Mouse (Mus musculus) CH12.LX (cell line): ENCODE measurements at regions not wholly inside any gene's neighbourhood (a gene's known extent, or its start where the extent isn't known, plus 50 kb on each side); places are given as distances from the start of the nearest gene placed in this dataset.

Source experiments
- CHD1 ChIP-seq: IDR thresholded peaks from 2 replicates; pipeline ENCODE4 v1.6.1; 2012; ENCODE audit warnings: low read depth, low read length, improper control_type of control experiment, inconsistent platforms
- CHD2 ChIP-seq: IDR thresholded peaks from 2 replicates; pipeline ENCODE4 v1.6.1; 2011; ENCODE audit warnings: low read length, improper control_type of control experiment
- CTCF ChIP-seq, 2 experiments: IDR thresholded peaks in 1 of 2; conservative IDR thresholded peaks in 1 of 2; 2 replicates each; pipeline ENCODE4 v1.5.1; 2011 to 2012; ENCODE audit warnings: low read depth in 2 of 2, low read length in 2 of 2, improper control_type of control experiment in 1 of 2, inconsistent platforms in 1 of 2, mild to moderate bottlenecking in 1 of 2, moderate library complexity in 1 of 2
- EP300 ChIP-seq: IDR thresholded peaks from 2 replicates; pipeline ENCODE4 v1.6.1; 2011; ENCODE audit warnings: low read length, improper control_type of control experiment
- HCFC1 ChIP-seq: IDR thresholded peaks from 2 replicates; pipeline ENCODE4 v1.6.1; 2012; ENCODE audit warnings: low read depth, mild to moderate bottlenecking, inconsistent platforms, low read length, improper control_type of control experiment
- JUND ChIP-seq: conservative IDR thresholded peaks from 2 replicates; pipeline ENCODE4 v1.6.1; 2011; ENCODE audit warnings: low read depth, low read length, improper control_type of control experiment
- MYC ChIP-seq: IDR thresholded peaks from 2 replicates; pipeline ENCODE4 v1.6.1; 2011; ENCODE audit warnings: low read depth, mild to moderate bottlenecking, improper control_type of control experiment, low read length
- POLR2A ChIP-seq: IDR thresholded peaks from 2 replicates; pipeline ENCODE4 v1.6.1; 2011; ENCODE audit warnings: low read depth, mild to moderate bottlenecking, improper control_type of control experiment, low read length
- RCOR1 ChIP-seq: conservative IDR thresholded peaks from 2 replicates; pipeline ENCODE4 v1.6.1; 2012; ENCODE audit warnings: low read depth, mild to moderate bottlenecking, inconsistent platforms, low read length, improper control_type of control experiment
- SIN3A ChIP-seq: IDR thresholded peaks from 2 replicates; pipeline ENCODE4 v1.6.1; 2012; ENCODE audit warnings: low read length, improper control_type of control experiment, inconsistent platforms
- TCF12 ChIP-seq: IDR thresholded peaks from 2 replicates; pipeline ENCODE4 v1.6.1; 2014; ENCODE audit warnings: low read depth, mild to moderate bottlenecking, inconsistent platforms, low read length, improper control_type of control experiment
- USF1 ChIP-seq: IDR thresholded peaks from 2 replicates; pipeline ENCODE4 v1.6.1; 2014; ENCODE audit warnings: low read depth, mild to moderate bottlenecking, inconsistent platforms, low read length, improper control_type of control experiment
- USF2 ChIP-seq: conservative IDR thresholded peaks from 2 replicates; pipeline ENCODE4 v1.6.1; 2011; ENCODE audit warnings: low read depth, low read length, improper control_type of control experiment

DNA sequence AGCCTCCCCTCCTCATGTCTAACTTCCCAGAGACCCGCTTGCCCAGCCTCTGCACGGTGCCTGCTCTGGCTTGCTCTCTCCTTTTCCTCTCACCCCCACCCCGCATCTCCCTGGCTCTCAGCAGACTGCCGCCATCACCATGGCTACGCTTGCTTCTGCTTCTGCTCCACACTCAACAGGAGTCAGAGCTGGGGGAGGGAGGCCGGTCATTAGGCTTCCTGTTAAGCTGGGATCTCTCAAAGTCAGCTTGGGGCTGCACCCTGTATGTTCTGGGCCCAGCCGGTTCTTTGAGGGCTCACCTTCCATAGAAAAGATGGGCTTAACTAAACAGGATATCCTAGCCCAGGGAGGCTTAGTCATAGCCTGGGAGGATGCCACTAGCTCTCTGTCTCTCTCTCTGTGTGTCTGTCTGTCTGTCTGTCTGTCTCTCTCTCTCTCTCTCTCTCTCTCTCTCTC, 105.7 kb downstream of the Zfp706 start:
- TF ChIP-seq USF1, result no peak
- TF ChIP-seq USF2, result no peak
- TF ChIP-seq RCOR1, result no peak
- TF ChIP-seq CHD2, result no peak
- no peak for TF ChIP-seq CTCF (conservative IDR thresholded peaks at IDR 0.05 in 1 of 2, IDR thresholded peaks at IDR 0.05 in 1 of 2; ENCODE audit: low read depth in 2 of 2, low read length in 2 of 2)
- no peak for TF ChIP-seq MYC
- no peak for TF ChIP-seq HCFC1
- no peak for TF ChIP-seq EP300
- TF ChIP-seq CHD1, result no peak
- TF ChIP-seq TCF12, result no peak
- TF ChIP-seq POLR2A, result no peak
- TF ChIP-seq SIN3A, result no peak
- no peak for TF ChIP-seq JUND
